Mouse (Mus musculus): Measurements from ENCODE around the gene Psma6.
"Not testable (repeated sequence)": the region's sequence is repeated elsewhere in the genome, so short reads cannot be mapped to it uniquely, and the experiment has no call there.

Psma6 gene

DNA sequence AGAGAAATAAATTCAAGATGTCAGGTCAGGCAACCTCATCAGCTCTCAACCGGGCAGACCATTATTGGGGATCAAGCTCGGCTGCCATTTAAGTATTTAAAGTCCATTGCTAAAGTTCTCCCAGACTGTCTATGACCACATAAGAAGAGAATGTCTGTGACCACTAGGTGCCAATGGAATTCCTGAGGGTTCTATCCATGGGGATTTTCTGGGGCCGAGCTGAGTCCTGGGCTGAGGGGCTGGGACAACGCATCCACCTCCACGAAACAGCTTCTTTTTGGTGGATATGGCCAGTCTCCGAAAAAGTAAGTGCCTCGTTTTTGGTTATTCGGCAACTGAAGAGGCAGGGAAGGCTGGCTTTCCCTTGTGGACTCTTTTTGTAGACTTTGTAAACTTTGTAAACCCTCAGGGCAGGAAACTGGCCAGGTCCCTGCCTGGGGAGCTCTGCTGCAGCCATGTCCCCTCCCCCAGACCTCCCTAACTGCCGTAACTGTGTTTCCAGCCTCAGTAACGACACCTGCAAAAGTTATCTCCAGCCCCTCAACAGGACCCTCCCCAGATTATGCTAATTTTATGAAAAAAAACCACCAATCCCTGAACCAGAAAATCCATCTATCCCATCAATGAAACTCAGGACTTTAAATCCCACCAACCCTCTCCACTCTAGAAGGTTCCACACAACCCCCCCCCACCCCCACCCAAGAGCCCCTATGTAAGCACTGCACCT, at the start of gene Psma6:
Gene Psma6 (plus strand): TSS at position 200 of the 727 bp plus-strand sequence.
- in situ Hi-C loops (cut with MboI, MseI) = no loop called here

DNA sequence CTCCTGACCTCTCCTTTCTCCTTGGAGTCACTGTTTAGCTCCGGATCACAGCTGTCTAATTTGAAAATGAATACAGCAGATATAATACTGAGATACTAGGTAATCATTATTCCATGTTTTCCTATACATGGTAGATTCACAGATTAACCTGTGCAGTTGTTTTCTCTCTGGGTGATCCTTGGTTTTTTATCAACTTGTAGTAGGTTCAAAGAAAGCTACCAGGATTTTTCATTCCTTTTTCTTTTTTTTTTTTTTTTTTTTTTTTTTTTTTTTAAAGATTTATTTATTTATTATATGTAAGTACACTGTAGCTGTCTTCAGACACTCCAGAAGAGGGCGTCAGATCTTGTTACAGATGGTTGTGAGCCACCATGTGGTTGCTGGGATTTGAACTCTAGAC, 45.5 kb upstream of the Psma6 start:
- in situ Hi-C loops (cut with MboI, MseI) = loop anchor here (5.0 kb wide), 1 partner anchor 49 kb away; no protein-coding TSS in a partner anchor

DNA sequence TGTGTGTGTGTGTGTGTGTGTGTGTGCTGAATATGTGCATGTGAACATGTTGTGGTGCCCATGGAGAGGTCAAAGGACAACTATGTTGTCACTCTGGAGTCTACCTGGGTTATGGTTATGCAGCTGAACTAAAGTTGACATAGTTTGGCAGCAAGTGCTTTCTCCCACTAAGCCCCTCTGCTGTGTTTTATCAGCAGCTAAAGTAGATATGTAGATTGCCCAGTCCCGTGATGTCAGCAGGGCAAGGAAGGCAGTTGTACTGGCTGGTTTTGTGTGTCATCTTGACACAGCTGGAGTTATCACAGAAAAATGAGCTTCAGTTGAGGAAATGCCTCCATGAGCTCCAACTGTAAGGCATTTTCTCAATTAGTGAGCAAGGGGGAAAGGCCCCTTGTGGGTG, 41.0 kb upstream of the Psma6 start:
- in situ Hi-C loops (cut with MboI, MseI) = not testable (repeated sequence)

DNA sequence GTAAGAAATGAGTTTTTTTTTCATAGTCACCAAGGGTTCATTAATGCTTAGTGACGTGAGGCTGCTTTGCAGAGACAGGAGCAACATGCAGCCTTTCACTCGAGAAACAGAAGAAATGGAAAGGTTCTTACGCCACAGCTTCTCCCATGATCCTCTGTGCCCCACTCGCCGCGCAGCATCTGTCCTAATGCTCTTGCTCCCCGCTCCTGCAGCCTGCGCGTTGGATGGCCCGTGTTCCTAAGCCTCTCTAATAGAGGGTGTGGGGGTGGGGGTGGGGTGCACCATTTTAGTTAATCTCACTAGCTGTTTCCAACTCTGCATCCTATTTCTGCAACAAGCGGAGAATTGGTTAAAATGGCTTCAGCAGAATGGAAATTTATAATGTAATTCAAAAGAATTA, 40.0 kb upstream of the Psma6 start:
- in situ Hi-C loops (cut with MboI, MseI) = no loop called here

DNA sequence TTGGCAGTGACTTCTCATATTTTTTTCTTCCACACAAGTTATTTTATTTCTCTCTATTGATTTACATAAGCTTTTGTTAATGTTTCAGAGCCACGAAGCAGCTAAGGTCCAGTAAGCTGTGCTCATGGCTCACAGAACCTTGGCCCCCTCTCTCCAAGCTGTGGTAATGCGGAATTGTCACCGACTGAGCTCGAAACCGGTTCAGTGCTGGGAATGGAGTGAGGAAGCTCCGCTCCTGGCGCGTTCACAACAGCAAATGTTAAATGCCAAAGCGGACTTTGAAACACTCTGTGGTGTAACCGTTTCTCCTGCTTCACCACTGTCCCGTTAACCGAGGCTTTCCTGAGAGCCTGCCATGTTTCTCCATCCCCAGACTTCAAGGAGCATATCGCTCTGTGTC, 39.4 kb upstream of the Psma6 start:
- in situ Hi-C loops (cut with MboI, MseI) = no loop called here

DNA sequence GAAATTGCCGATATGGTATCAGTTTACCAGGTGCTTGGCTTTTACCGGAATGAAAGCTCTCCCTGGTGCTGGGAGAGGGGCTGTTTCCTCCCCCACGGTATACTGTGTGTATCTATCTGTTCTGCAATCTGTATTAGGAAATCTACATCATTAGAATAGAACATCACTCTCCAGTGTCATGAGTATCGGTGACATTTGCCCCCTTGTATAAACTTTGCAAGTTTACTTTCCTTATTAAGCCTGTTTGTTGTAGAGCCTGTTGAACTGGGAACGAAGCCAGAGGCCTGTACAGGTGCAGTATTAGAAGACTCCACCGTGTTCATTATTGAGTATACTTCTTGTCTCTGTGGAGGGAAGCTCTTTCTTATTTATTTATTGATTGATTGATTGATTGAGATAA, 30.6 kb upstream of the Psma6 start:
- in situ Hi-C loops (cut with MboI, MseI) = no loop called here

DNA sequence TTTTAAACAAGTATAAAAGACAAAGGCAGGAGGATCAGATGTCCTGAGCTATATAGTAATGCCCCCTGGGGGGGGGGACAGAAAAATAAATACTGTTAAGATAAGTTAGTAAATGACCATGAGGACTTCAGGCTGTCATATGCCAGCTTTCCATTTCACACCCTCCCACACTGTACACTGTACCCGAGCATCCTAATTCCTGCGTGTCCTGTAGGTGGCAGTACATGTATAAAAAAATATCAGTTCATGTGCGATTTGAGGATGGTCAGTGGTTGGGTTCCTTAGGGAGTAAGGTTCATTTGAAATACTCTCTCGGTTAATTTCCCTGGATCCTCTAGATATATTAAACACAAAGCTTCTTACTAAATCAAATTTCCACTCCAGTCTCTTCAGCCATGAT, 29.1 kb upstream of the Psma6 start:
- in situ Hi-C loops (cut with MboI, MseI) = loop anchor here (5.0 kb wide), 1 partner anchor 72 kb away; no protein-coding TSS in a partner anchor

DNA sequence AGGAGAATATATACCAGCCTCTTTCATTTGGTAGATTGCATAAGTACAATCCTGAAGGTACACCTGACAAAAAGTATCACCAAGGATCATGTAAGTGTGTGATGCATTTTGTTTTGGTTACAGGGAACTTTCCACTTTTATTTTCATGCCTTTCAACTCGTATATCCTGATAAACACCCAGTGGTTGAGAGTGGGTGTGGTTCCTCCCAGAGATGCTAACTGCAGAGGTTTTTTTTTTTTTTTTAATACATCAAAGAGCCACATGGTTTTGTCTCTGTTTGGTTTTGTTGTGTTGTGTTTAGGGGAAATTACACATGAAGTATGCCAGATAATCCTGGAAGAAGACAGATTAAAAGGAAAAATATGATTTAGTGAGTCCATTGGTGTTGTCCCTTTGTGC, 26.7 kb upstream of the Psma6 start:
- in situ Hi-C loops (cut with MboI, MseI) = loop anchor here (5.0 kb wide), 1 partner anchor 70 kb away; no protein-coding TSS in a partner anchor

DNA sequence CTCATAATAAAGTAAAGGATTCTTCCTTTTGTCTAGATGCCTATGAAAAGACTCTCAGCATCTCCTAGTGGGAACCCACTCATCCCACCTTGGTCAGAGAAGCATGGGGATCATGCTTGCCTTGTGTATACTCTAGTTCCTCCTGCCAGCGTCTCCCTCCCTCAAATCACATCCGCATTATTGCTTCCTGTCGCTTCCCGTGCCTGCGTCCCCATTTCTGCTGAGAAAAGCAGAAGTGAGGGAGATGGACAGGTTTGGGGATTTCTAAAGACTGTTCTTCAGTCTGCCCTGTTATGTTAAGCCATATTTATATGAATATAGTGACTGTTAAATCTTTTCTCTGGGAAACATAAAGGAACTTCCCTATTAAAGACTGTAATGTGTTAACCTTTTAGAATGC, 23.1 kb upstream of the Psma6 start:
- in situ Hi-C loops (cut with MboI, MseI) = no loop called here

DNA sequence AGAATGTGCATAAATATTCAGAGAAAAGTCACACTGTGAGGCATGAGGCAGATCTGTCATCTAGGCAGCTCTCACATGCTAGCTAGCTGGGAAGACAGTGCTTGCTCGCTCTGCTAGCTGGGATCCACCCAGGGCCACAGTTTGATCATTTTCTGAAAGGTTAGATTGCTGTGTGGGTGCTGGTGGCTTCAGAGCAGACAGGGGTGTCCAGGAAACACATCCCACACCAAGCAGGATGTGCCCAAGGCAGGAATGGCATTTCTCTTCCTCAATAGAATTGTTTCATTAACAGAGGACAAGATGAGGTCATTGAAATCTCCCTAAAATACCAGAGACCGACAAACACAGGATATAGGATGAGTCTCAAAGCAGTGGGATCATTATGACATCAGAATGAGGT, 18.9 kb upstream of the Psma6 start:
- in situ Hi-C loops (cut with MboI, MseI) = no loop called here

DNA sequence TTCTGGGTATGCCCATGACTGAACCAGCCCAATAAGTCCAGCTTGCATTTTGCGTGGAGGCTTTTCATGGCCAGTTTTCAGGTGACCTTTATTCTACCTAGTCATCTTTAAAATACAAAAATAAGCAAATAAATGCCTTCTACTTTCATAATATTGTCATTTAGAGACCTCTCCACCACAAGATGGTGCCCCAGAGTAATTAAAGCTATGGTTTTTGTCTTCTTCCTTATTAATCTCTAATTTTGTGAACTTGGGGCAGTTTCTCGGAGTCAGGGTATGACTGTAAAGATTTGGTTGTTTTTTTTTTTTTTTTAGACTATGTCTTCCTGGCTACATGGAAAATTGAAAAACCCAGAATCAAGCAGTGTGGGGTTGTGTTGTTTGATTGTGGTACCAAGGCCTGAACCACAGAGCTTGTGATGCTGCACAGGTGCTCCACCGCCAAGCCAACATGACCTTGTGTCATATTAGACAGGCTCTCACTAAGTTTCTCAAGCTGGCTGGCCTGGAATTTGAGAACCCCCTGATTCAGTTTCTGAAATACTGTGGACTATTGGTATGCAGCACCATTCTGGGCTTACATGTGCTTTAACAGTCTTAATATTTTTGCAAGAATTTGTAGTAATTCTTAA, 11.5 kb upstream of the Psma6 start:
- in situ Hi-C loops (cut with MboI, MseI) = no loop called here

DNA sequence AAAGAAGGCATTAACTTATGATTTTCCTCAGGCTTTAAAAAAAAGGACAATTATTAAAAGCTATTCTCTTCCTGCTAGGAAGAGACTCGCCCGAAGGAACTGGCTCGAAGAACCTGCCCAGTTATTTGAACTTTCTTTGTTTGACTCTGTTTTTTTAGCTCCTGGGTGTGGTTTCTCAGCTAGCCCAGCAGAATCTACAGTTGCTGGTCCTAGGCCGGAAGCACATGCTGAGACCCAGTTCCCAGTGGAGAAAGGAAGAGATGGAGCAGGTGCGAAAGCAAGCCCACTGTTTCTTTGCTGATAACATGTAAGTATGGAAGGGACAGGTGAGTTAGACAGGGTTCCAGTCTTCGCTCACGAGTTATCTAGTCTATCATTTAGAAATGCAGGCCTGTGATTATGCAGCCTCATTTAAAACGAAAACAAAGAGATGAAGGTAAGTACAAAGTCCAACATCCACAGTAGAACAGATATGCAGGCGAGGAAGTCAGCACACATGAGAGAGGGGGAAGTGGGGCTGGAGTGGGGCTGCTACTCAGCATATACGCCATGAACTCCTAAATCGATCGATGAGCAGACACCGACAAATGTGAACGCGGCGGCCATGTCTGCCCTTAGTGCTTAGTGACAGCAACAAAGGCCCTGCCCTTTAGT, 6.9 kb upstream of the Psma6 start:
- in situ Hi-C loops (cut with MboI, MseI) = no loop called here

DNA sequence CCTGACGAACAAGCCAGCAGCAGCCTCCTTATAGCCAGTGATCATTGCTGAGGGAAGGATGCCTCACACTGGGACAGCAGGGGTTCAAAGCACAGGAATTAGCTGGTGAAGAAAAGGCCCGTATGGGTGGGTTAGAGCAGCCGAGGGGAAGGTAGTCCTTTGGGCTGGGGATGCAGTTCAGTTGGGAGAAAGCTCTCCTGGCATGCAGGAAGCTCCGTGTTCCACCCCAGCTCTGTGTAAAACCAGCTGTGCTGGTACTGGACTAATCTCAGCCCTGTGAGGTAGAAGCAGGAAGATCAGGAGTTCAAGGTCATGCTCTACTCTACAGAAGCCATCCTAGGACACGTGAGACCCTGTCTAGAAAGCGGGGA, 6.4 kb upstream of the Psma6 start:
- in situ Hi-C loops (cut with MboI, MseI) = no loop called here

DNA sequence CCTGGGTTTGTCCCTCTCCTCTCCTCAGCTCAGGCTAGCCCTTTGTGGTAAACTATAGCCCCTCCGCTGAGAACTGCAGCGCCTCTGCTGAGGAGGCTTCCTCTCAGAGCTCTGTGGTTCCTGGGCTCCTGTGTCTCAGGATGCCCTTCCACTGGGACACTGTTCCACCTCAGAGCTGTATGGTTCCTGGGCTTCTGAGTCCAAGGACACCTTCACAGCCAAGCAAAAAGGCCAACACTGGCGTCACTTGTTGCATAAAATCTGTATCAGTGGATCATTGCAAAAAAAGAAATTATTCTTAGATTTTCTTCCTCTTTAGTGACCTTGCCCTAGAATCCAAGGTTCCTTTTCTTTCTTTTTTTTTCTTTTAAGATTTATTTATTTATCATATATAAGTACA, 804 bp downstream of the Psma6 start:
- in situ Hi-C loops (cut with MboI, MseI) = loop anchor here (5.0 kb wide), 2 partner anchors 48 to 112 kb away; no protein-coding TSS in a partner anchor

DNA sequence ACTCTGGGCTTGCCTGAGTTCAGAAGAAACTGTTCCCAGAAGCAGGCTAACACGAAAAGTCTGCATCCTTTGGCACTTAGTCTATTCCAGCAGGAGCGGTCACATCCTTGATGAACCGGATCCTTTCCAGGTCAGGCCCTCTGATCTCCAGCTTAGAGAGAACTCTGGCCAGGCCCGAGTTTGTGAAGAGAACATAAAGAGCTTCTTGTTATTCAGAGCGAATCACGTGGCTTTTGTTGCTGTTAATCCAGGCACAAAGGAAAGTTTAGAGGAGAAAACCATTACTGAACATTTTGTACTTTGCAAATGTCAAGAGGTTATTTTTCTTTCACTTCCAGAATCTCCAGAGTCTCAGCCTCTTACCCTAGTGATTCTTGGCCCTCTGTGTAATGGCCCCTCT, 1.9 kb downstream of the Psma6 start:
- in situ Hi-C loops (cut with MboI, MseI) = loop anchor here (5.0 kb wide), 2 partner anchors 49 to 111 kb away; no protein-coding TSS in a partner anchor

DNA sequence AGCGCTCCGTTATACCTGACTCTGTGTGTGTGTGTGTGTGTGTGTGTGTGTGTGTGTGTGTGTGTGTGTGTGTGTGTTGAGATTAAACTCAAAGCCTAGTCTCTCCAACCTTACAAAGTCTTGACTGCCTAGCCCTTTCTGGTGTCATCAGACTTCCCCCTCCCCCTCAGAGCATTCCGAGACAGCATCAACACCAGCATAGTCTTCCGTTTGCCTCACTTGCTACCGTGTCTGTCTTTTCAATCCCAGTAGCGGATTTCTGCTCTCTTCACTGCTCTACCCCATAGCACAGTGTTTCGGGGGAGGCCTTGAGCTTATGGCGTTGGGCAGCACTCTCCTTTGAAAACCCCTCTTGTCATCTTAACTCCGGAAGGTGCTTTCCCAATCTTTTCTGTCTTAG, 2.4 kb downstream of the Psma6 start:
- in situ Hi-C loops (cut with MboI, MseI) = loop anchor here (5.0 kb wide), 2 partner anchors 49 to 111 kb away; no protein-coding TSS in a partner anchor

DNA sequence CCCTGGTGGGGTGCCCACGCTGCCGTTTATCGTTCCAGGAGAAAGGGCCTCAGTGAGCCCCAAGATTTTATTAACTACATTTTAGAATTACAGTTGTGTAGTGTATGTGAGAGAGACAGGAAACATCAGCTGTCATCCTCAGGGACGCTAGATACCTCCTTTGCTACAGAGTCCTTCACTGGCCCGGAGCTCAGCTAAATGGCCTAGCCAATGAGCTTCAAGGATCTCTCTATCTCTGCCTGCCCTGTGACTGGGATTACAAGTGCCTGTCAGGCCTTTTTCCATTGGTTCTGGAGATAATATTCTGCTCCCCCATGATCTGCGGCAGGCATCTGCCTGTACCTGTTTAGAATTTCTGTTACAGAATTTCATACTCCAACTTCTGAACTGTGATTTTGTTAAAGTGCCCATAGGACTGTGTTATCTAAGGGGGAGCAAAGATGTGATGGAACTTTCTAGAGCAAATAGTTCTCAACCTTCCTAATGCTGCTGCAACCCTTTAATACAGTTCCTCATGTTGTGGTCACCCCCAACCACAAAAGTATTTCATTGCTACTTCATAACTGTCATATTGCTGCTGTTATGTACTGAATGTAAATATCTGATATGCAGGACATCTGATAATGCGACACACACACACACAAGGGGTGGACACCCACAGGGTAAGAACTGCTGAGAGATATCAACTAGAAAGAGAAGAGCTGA, 3.2 kb downstream of the Psma6 start:
- in situ Hi-C loops (cut with MboI, MseI) = loop anchor here (5.0 kb wide), 2 partner anchors 50 to 110 kb away; no protein-coding TSS in a partner anchor

DNA sequence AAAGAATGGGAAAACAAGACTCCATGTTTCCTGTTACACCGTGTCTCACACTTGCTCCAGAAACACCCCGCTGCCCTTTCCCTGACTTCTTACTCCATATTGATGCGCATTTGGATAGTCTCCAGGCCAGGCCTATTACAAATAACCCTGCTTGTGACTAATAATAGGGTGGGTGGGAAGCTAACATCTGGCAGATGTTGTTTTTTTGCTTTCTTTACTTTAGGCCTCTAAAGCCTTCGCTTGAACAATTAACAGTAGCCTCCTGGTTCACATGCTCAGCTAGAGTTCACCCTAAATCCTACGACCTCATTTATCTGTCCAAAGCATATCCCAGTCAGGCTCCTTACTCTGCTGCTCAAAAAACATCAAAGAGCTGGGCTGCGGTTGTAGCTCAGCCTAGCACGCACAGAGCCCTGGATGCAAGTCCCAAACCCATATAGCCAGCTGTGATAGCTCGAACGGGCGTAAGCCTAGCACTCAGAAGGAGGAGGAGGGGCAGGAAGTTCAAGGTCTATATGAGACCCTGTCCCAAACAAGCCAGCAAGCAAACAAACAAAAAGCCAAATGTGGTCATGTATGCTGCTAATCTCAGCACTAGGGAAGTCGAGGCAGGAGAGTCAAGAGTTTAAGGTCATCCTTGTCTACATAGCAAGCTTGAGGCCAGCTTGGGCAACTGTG, 3.9 kb downstream of the Psma6 start:
- in situ Hi-C loops (cut with MboI, MseI) = loop anchor here (5.0 kb wide), 2 partner anchors 51 to 109 kb away; no protein-coding TSS in a partner anchor

DNA sequence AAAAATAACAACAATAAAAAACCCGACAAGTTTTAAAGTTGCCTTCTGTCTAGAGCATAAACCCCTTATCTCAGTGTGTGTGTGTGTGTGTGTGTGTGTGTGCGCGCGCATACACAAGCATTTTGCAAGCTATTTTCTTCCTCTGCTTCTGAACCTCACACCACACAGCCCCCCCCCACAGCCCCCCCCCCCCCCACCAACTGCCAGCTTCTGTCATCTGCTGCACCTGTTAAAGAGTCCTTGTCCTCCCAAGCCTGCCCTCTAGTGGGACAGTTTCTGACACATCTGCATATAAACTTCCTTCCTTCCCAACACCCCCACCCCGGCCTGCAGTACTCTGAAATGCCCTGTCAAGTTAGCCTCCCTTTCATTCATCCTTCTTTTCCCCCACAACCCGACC, 4.5 kb downstream of the Psma6 start:
- in situ Hi-C loops (cut with MboI, MseI) = loop anchor here (5.0 kb wide), 2 partner anchors 51 to 109 kb away; no protein-coding TSS in a partner anchor

DNA sequence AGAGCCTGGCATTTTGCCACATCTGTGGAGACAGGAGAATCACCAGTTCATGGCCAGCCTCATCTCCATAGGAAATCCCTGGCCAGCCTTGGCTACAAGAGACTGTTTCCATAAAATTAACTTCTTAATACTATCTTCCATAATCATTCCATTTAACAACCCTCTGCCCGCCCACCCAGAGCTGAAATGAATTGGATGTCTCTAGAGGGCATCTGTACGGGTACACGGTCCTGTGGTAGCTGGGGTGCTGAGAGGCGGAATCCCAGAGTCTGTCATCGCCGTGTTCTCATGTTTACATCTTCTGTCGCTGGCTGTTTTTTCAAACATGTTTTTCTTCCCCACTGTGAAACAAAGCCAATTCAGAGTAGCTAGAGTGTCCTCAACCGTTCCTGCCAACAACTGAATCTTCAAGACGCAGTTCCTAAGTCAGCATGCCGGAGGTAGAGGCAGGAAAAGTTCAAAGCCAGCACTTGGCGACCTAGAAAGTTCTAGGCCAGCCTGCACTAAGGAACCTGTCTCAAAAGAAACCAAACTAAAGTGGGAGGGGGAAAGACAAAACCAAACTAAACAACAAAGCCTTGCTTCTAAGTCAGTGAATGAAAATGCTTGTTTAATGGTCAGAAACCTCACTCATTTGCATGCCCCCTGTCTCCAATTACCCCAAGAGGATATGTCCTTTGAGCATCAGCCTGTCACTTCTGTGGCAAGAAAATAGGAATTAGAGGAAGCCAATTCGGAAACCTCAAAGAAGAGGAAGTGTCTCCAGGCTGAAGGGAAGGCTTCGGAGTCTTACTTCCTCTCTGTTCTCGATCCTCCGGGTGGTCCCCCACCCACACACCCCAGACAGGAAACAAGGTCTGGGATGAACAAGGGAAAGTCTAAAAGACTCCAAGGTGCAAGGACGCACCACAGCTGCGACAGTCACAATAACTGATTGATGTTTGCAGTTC, 5.4 kb downstream of the Psma6 start:
- in situ Hi-C loops (cut with MboI, MseI) = loop anchor here (5.0 to 10.0 kb wide), 3 partner anchors 52 to 1075 kb away; no protein-coding TSS in a partner anchor

Measured in T-helper 2 cell (primary cell).